Mouse (Mus musculus): ENCODE measurements around the gene Smg1. TPM values are rescaled to one million over a fixed set of nuclear protein-coding genes. Genes with fewer than 3 reads are reported as not detected.
A peak's percentile ranks its signal among the peaks of the same experiment; 100 is the strongest.

Gene Smg1
- total RNA-seq, 2 experiments from 2014 or later = 81.4 to 88.6 TPM

DNA sequence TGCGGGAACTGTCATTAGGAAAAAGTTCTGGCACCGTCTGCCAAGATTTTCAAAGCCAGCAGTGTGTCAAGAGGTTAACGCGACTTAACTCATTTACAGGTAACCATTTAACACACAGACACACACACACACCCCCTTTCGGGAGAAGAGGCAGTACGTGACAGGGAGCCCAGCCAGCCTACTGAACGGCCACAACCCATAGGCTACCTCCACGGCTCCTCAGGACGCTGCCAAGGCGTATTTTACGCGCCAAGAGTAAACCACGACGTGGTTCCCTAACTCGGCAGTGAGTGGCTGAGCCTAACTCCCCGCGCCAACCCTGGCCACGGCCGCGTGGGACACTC lies 128.0 kb downstream of the Smg1 start:
- intact Hi-C loops (cut with DNase I) = no loop called here
- no peak for DNase-seq

GRCm38 (mm10) chr7:118113541-118114297 lies 129.8 kb downstream of the Smg1 start:
- DNase-seq = no peak

DNA sequence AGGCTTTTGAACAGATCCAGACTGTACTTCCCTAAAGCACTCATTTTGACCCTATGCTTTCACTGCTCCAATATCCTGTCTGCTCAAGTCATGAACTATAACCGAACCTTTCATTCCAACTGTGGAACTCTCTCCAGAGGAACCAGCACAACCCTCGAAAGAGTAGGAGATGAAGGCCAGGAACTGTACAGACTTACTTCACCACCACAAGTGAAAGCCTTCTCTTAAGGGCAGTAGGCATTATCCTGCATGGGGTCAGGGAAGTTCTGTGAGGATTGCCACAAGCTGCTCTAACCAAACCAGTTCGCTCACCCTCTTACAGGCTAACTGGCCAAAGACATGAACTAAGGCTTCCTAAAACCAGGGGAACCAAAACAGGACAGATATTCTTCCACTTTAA lies 132.3 kb downstream of the Smg1 start:
- intact Hi-C loops (cut with DNase I) = no loop called here
- no peak for DNase-seq

More at GRCm38 (mm10) chr7:118113541-118114297, 129.8 kb downstream of the Smg1 start:
- intact Hi-C loops (cut with DNase I) = no loop called here

GRCm38 (mm10) chr7:118107671-118108070 lies 135.8 kb downstream of the Smg1 start:
- no peak for DNase-seq
- intact Hi-C loops (cut with DNase I) = no loop called here

DNA sequence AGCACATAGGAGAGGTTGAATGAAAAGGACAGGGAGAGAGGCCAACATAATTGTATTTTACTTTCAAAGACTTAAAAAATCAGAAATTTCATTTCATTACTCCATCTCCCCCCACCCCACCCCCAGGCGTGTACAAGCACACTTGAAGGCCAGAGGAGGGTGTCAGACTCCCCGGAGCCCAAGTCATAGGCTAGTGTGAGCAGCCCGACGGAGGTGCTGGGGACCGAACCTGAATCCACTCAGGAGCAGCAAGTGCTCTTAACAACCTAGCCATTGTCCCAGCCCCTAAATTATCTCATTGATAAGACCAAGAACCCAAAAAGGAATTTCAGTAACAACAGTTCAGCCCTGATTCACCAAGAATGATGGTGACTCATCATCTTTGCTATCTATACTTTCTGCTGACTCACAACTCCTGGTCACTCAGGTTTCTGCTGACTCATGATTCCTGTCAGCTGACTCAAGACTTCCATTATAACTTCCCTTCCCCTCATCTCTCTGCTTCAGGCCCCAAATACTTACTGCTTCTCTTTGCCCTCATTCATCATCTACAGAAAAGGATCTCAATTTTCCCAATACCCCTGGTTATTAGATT lies 138.9 kb downstream of the Smg1 start:
- DNase-seq = no peak
- intact Hi-C loops (cut with DNase I) = loop anchor here (5.0 kb wide), 2 partner anchors 722 to 1402 kb away; partner anchors contain the start of gene Xylt1

DNA sequence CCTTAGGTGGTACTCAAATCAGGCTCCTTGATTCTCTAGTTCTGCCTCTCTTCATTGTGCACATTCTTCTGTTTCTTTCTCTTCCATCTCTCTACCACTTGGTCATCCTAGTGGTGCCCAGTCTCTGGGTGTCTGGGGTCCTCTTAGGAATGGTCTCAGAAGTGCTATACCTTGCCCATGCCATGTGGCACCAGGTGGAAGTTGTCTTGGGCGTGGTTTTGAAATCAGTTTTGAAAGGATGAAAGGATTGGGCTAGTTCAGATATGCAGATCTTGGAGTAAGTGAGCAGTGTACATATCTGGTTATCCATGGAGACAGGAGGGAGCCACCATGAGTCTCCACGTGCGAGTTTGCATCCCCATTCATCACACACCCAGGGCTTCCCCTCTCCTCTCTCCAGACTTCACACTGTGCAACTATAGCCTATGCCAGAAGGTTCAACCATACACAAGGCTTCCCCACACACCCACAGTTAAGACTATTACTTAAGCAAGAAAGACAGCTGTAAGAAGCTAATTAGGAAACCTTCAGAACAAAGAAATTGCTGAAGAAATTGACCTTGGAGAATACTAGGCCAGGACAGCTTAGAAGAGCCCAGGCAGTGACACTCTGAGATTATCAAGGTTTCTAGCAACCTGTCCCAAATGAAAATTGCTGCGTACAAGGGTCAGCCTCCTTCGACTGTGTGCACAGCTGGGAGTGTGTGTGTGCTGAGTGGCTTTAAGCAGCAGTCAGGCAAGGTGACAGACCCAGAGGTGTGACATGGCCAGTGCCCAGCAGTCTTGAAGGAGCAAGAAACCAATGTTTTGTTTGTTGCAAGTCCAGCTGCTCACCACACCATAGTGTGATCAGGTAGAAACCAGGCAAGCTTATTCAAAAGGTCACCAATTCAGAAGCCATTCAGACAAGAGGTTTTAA lies 139.7 kb downstream of the Smg1 start:
- intact Hi-C loops (cut with DNase I) = loop anchor here (5.0 kb wide), 2 partner anchors 721 to 1401 kb away; partner anchors contain the start of gene Xylt1
- DNase-seq = no peak

- intact Hi-C loops (cut with DNase I) = loop anchor here (5.0 kb wide), 2 partner anchors 721 to 1401 kb away; partner anchors contain the start of gene Xylt1
- DNase-seq = no peak
Measured at GRCm38 (mm10) chr7:118102678-118103461, 140.6 kb downstream of the Smg1 start.

DNA sequence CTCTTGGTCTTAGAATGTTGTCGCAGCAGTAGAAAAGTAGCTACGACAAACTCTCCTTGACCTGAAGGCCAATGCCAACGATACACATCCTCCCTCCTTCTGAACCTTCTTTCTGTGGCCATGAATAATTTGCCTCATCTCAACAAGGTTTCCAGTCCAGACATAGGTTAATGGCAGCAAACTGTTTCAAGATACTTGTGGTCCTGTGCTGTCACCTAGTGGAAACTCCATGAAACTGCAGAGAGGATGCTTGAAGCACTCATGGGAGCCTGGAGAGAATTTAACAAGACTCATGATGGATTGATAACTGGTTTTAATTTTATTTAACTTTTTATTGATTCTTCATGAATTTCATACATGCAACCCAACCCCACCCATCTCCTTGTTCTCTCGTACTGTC lies 141.2 kb downstream of the Smg1 start:
- intact Hi-C loops (cut with DNase I) = loop anchor here (5.0 kb wide), 2 partner anchors 720 to 1400 kb away; partner anchors contain the start of gene Xylt1
- DNase-seq = peak; percentile 17

DNA sequence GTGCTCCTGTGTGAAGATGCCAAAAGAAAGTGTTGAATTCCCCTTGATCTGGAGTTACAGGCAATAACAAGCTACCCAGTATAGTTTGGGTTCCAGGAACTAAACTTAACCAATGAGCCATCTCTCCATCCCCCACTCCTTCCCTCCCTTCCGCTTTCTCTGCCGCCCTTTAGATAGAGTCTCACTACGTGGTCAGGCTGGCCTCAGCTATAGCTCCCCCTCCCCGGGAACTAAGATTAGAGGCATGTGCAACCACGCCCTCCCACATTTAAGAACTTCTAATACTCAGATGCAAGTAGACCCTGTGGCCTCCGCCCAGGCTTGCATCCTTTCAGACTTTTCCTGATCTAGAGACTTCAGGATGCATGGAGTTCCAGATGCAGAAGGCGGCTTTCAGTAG lies 145.9 kb downstream of the Smg1 start:
- intact Hi-C loops (cut with DNase I) = no loop called here
- no peak for DNase-seq

Other genes starting within 250 kb of the Smg1 start
- 100 to 1,000 TPM; 738 to 789 TPM for gene Rps15a, start 127.5 kb downstream of the Smg1 start, total RNA-seq (2021)
- 100 to 1,000 TPM; 177 to 189 TPM for gene Arl6ip1, start 114.0 kb downstream of the Smg1 start, total RNA-seq (2021)
- 10 to 100 TPM; 15.7 to 18.9 TPM for gene Syt17, start 204.6 kb upstream of the Smg1 start, total RNA-seq (2021)
- gene Itpripl2, start 248.3 kb upstream of the Smg1 start, total RNA-seq (2021) = 1 to 10 TPM; 3.5 to 3.9 TPM